Mouse (Mus musculus) hematopoietic stem cell, adult 5-6 weeks (primary cell): ENCODE results near the gene Zfp653. TPM values are rescaled to one million over a fixed set of nuclear protein-coding genes. Genes with fewer than 3 reads are reported as not detected.
A peak's percentile ranks its signal among the peaks of the same experiment; 100 is the strongest.

Source experiments
- ATAC-seq, 2 experiments: fragments of 125-278 bp in 1 of 2; replicated peaks in 1 of 2; 2 replicates each; pipeline ENCODE4 v1.8.0; 2016 to 2017; ENCODE audit warnings: inconsistent platforms in 2 of 2, mild to moderate bottlenecking in 2 of 2, moderate number of reproducible peaks in 2 of 2, low read depth in 1 of 2, moderate TSS enrichment in 1 of 2; ENCODE audit not compliant: low FRiP score in 2 of 2, poor library complexity in 2 of 2, severe bottlenecking in 2 of 2, insufficient read depth in 1 of 2, low TSS enrichment in 1 of 2
- total RNA-seq: library from RNA; stranded (forward); fragments of 172-1452, 232-1000 nt; gene quantifications from 2 replicates; pipeline ENCODE4 v1.2.3, GENCODE M21; 2017

The Zfp653 gene
- total RNA-seq, 1 experiment from 2014 or later = 12.9 TPM

- peak; percentile 17 to 22; a peak in 1 of 4 replicates for ATAC-seq
Measured at GRCm38 (mm10) chr9:22050351-22050889, 20.8 kb downstream of the Zfp653 start.

GRCm38 (mm10) chr9:22049721-22050270 is 21.4 kb downstream of the Zfp653 start:
- ATAC-seq = no peak

- no peak for ATAC-seq
Measured at GRCm38 (mm10) chr9:22049315-22049714, 21.9 kb downstream of the Zfp653 start.

- no peak for ATAC-seq
Measured at GRCm38 (mm10) chr9:22047329-22047728, 23.8 kb downstream of the Zfp653 start.

GRCm38 (mm10) chr9:22041832-22042231 is 29.3 kb downstream of the Zfp653 start:
- ATAC-seq = no peak

- no peak for ATAC-seq
Measured at GRCm38 (mm10) chr9:22037826-22038225, 33.4 kb downstream of the Zfp653 start.

GRCm38 (mm10) chr9:22035300-22036044 is 35.7 kb downstream of the Zfp653 start:
- no peak for ATAC-seq

- ATAC-seq = no peak
Measured at GRCm38 (mm10) chr9:22030386-22030785, 40.8 kb downstream of the Zfp653 start.

GRCm38 (mm10) chr9:22028467-22028866 is 42.7 kb downstream of the Zfp653 start:
- ATAC-seq = no peak

GRCm38 (mm10) chr9:22024592-22024991 is 46.6 kb downstream of the Zfp653 start:
- ATAC-seq = no peak

GRCm38 (mm10) chr9:22017208-22017825 is 53.9 kb downstream of the Zfp653 start:
- ATAC-seq = no peak

GRCm38 (mm10) chr9:22016245-22016644 is 54.9 kb downstream of the Zfp653 start:
- no peak for ATAC-seq

GRCm38 (mm10) chr9:22012731-22013130 is 58.4 kb downstream of the Zfp653 start:
- ATAC-seq = no peak

GRCm38 (mm10) chr9:22011055-22011454 is 60.1 kb downstream of the Zfp653 start:
- ATAC-seq = peak in 1 of 2 experiments; percentile 37; a peak in 2 of 4 replicates

Other genes with a start within 250 kb of the Zfp653 start
- not detected in 2 replicates for gene Angptl8, start 235.9 kb downstream of the Zfp653 start, total RNA-seq
- 4.3 and 6.1 TPM in 2 replicates for gene Dock6, start 218.7 kb downstream of the Zfp653 start, total RNA-seq
- gene Rab3d, start 153.2 kb downstream of the Zfp653 start, total RNA-seq = 13.5 and 14.6 TPM in 2 replicates
- 0.25 and 0.50 TPM in 2 replicates for gene Ccdc159, start 143.9 kb downstream of the Zfp653 start, total RNA-seq
- 12.7 and 18.1 TPM in 2 replicates for gene Tmem205, start 143.8 kb downstream of the Zfp653 start, total RNA-seq
- 0.15 and 0.25 TPM in 2 replicates for gene Plppr2, start 134.3 kb downstream of the Zfp653 start, total RNA-seq
- gene Swsap1, start 115.6 kb downstream of the Zfp653 start, total RNA-seq = 6.4 and 7.2 TPM in 2 replicates
- 1.7 and 9.2 TPM in 2 replicates for gene Epor, start 107.9 kb downstream of the Zfp653 start, total RNA-seq
- gene Rgl3, start 81.9 kb downstream of the Zfp653 start, total RNA-seq = not detected in 2 replicates
- gene Ccdc151, start 68.7 kb downstream of the Zfp653 start, total RNA-seq = 0.19 TPM in 1 of 2 replicates, not detected in the other
- gene Prkcsh, start 68.6 kb downstream of the Zfp653 start, total RNA-seq = 91.7 and 110 TPM in 2 replicates
- gene Elavl3, start 19.4 kb downstream of the Zfp653 start, total RNA-seq = not detected in 2 replicates
- gene Gm49318, start 117 bp downstream of the Zfp653 start, total RNA-seq = not detected in 2 replicates
- gene Ecsit, start 14.1 kb upstream of the Zfp653 start, total RNA-seq = 15.9 and 17.7 TPM in 2 replicates
- gene Cnn1, start 27.8 kb upstream of the Zfp653 start, total RNA-seq = not detected in 2 replicates
- gene Elof1, start 45.8 kb upstream of the Zfp653 start, total RNA-seq = 43.6 and 44.7 TPM in 2 replicates
- 1.1 and 2.8 TPM in 2 replicates for gene Acp5, start 64.3 kb upstream of the Zfp653 start, total RNA-seq
- 10.4 and 26.5 TPM in 2 replicates for gene Pigyl, start 85.5 kb upstream of the Zfp653 start, total RNA-seq
- not detected in 2 replicates for gene Zfp872, start 116.7 kb upstream of the Zfp653 start, total RNA-seq
- 38.2 and 48.4 TPM in 2 replicates for gene Zfp809, start 154.3 kb upstream of the Zfp653 start, total RNA-seq
- gene Zfp599, start 188.5 kb upstream of the Zfp653 start, total RNA-seq = 11.5 and 14.2 TPM in 2 replicates
- 10.6 and 21.5 TPM in 2 replicates for gene Zfp810, start 236.3 kb upstream of the Zfp653 start, total RNA-seq